Mouse (Mus musculus) G1E (cell line): ENCODE measurements around the gene Amz1.

Source experiments
- CTCF ChIP-seq: IDR thresholded peaks from 2 replicates; pipeline ENCODE4 v1.5.1; 2012; ENCODE audit warnings: low read depth, low read length, inconsistent platforms, mixed read lengths
- GATA1 ChIP-seq: IDR thresholded peaks from 2 replicates; pipeline ENCODE4 v1.6.1; 2012; ENCODE audit warnings: borderline replicate concordance, low read length, inconsistent platforms, mixed read lengths
- POLR2AphosphoS5 ChIP-seq: IDR thresholded peaks from 2 replicates; pipeline ENCODE4 v1.6.1; 2012; ENCODE audit warnings: low read depth, low read length, inconsistent platforms; ENCODE audit not compliant: insufficient replicate concordance
- TAL1 ChIP-seq: conservative IDR thresholded peaks from 2 replicates; pipeline ENCODE4 v1.6.1; 2012; ENCODE audit warnings: low read depth, low read length, inconsistent platforms, mixed read lengths

DNA sequence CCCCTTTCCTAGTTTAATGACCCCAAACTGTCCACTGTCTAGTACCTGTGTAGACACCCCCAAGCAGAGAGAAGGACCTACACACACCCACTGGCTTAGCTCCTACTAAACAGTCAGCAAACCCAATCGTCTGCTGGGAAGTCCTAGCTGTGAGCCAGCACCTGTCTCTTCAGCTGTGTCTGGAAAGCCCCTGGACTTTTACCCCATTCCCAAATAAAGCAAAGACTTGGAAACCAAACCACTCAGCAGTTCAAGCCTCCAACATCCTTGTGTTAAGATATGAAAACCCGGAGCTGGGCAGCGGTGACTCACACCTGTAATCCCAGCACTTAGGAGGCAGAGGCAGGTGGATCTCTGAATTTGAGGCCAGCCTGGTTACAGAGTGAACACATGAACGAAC lies 42.6 kb downstream of the Amz1 start:
- TF ChIP-seq CTCF = no peak
- TF ChIP-seq GATA1 = no peak
- no peak for TF ChIP-seq TAL1
- no peak for TF ChIP-seq POLR2AphosphoS5
